Mouse (Mus musculus): ENCODE results near the gene Rftn2.

The Rftn2 gene

DNA sequence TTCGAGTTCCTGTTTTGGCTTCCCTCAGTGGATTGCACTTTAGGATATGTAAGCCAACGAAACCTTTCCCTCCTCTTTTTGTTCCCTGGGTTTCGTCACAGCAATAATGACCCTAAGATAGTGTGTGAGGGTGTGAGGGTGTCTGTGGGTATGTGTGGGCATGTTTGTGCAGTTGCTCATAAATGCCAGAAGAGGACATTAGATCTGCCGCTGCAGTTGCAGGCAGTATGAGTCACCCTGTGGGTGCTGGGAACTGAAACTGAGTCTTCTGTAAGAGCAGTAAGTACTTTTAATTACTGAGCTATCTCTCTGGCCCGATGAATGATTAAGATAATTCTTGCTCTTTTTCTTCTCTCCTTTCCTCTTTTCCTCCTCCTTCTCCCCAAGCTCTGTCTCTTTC lies 103.5 kb downstream of the Rftn2 start:
- DNase-seq, result no peak
